ENCODE assay signal across 10 mouse cellular contexts in the genomic region with DNA sequence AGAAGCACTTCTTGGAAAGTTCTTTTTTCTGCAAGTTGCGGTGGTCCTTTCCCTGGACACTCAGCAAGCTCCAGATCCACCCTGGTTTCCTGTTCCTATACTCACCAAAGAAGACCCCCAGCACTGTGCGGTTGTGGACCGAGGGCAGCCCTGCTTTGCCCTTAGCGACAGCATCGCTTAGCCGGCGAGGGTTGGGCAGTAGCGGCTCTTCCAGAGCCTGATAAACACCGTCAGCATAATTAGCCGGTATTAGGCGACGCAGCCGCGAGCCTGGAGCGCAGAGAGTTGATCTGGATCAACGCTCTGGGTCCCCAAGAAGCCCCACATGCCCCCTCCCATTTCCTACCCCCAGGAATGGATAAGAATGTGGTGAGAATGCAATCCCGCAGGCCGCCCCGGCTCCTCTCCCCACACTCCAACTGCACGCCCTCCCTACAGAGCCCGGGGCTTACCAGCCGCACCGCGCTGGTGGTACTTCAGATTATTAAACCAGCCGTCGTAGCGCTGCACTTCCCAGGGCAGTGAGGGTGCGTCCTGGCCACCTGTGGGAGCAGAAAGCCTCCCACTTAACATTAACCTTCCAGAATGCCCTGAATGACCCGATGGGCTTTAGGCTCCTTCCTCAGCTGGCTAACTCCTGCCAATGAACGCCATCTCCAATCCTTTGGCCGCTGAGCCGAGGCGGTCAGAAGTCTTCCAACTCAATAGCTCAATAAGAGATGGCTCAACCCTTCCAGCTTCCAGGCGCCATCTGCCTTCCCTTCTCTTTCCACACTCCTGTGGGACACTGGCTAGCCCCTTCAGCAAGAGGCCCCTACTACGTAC. TPM values are rescaled to one million over a fixed set of nuclear protein-coding genes. Genes with fewer than 3 reads are reported as not detected.
DNase-seq lines count a peak whose midpoint lies in the region; ATAC-seq and TF ChIP-seq lines count a peak whose summit lies in the region.
"Had no signal": no experiment of that assay in that cellular context is flagged by ENCODE, and none has a peak within 500 bp of the region (broad histone marks: within the 10 kb centered on the region; RNA-seq: fewer than 3 reads in every experiment).

No protein-coding gene starts in this region.

- DNase-seq in heart, postnatal 0 days (ENCODE audit: low spot score) = no peak
- DNase-seq in heart, adult 11 months = no peak
- peak; percentile 47 for DNase-seq in limb, embryonic 11.5 days (ENCODE audit: low spot score)
- peak; percentile 46 for DNase-seq in retina, postnatal 7 days (ENCODE audit: low read depth, low spot score)
- no peak for DNase-seq in urinary bladder, adult 18-20 months (ENCODE audit: low spot score in 2 of 2)
- no peak for DNase-seq in right cerebral cortex, postnatal 4 days

- no peak overlapping the region for H3K27ac ChIP-seq in heart, postnatal 0 days (ENCODE audit: low read depth)
- H3K27ac ChIP-seq in embryonic facial prominence, embryonic 15.5 days (replicated peaks) = no peak overlapping the region
- no peak overlapping the region for H3K27ac ChIP-seq in limb, embryonic 11.5 days (replicated peaks; ENCODE audit: low read depth, low read length)

- no peak overlapping the region for H3K9ac ChIP-seq in heart, postnatal 0 days (replicated peaks; ENCODE audit: low read depth, low read length)
- H3K9ac ChIP-seq in embryonic facial prominence, embryonic 15.5 days = no peak overlapping the region
- no peak overlapping the region for H3K9ac ChIP-seq in limb, embryonic 11.5 days (ENCODE audit: low read length)

- no peaks in the 10 kb centered on the region for H3K9me3 ChIP-seq in heart, postnatal 0 days (replicated peaks; ENCODE audit: control insufficient read depth, low read length)
- no peaks in the 10 kb centered on the region for H3K9me3 ChIP-seq in embryonic facial prominence, embryonic 15.5 days (replicated peaks)
- H3K9me3 ChIP-seq in limb, embryonic 11.5 days (ENCODE audit: control insufficient read depth, low read length) = no peaks in the 10 kb centered on the region

- H3K36me3 ChIP-seq in heart, postnatal 0 days (replicated peaks; ENCODE audit: control insufficient read depth, insufficient read depth, low read length) = no peaks in the 10 kb centered on the region
- no peaks in the 10 kb centered on the region for H3K36me3 ChIP-seq in embryonic facial prominence, embryonic 15.5 days
- H3K36me3 ChIP-seq in limb, embryonic 11.5 days (ENCODE audit: control insufficient read depth, insufficient read depth, low read length) = no peaks in the 10 kb centered on the region

- peak overlapping the region; percentile 38; the same call in 1 of the 2 replicates for H3K4me3 ChIP-seq in heart, postnatal 0 days (ENCODE audit: low read depth, low read length)
- peak overlapping the region; percentile 16; the same call in 1 of the 2 replicates for H3K4me3 ChIP-seq in embryonic facial prominence, embryonic 15.5 days (replicated peaks)
- peak overlapping the region; percentile 5; the same call in 1 of the 2 replicates for H3K4me3 ChIP-seq in limb, embryonic 11.5 days (ENCODE audit: low read depth, low read length)

- WGBS in heart, postnatal 0 days = 2% methylated on average over 35 of the region's 35 CpGs
- 1% methylated on average over 35 of the region's 35 CpGs for WGBS in embryonic facial prominence, embryonic 15.5 days
- whole genome bisulfite sequencing in limb, embryonic 11.5 days = under 1% methylated on average over 35 of the region's 35 CpGs

- ATAC-seq in heart, postnatal 0 days (ENCODE audit: insufficient read depth, low read depth) = no peak
- ATAC-seq in embryonic facial prominence, embryonic 15.5 days (ENCODE audit: insufficient number of reproducible peaks, low FRiP score, low TSS enrichment, low read depth) = no peak
- no peak for ATAC-seq in limb, embryonic 11.5 days (ENCODE audit: insufficient number of reproducible peaks, low FRiP score, low TSS enrichment, low read depth)
- ATAC-seq in cerebellum, adult (ENCODE audit: insufficient number of reproducible peaks, low FRiP score, low TSS enrichment) = no peak

- H3K4me1 ChIP-seq in heart, postnatal 0 days (ENCODE audit: control insufficient read depth, insufficient read depth) = peaks cover 23% of the 10 kb centered on the region
- peaks cover 38% of the 10 kb centered on the region for H3K4me1 ChIP-seq in embryonic facial prominence, embryonic 15.5 days
- peaks cover 8% of the 10 kb centered on the region; the same call in 1 of the 2 replicates for H3K4me1 ChIP-seq in limb, embryonic 11.5 days (ENCODE audit: control insufficient read depth, insufficient read depth, low read length)

- no peak for TF ChIP-seq CTCF in heart, postnatal 0 days (IDR thresholded peaks at IDR 0.05; ENCODE audit: low read depth)

- peak overlapping the region; percentile 45 for H3K4me2 ChIP-seq in heart, postnatal 0 days (ENCODE audit: low read depth, low read length)
- H3K4me2 ChIP-seq in embryonic facial prominence, embryonic 15.5 days (replicated peaks) = peak overlapping the region; percentile 17
- no peak overlapping the region for H3K4me2 ChIP-seq in limb, embryonic 11.5 days (ENCODE audit: low read depth, severe bottlenecking)

- TF ChIP-seq EP300 in heart, postnatal 0 days (IDR thresholded peaks at IDR 0.05; ENCODE audit: low read depth) = no peak

- H3K27me3 ChIP-seq in heart, postnatal 0 days (ENCODE audit: control insufficient read depth, insufficient read depth, low read length) = peaks cover 81% of the 10 kb centered on the region
- peaks cover 85% of the 10 kb centered on the region for H3K27me3 ChIP-seq in embryonic facial prominence, embryonic 15.5 days
- H3K27me3 ChIP-seq in limb, embryonic 11.5 days (ENCODE audit: control insufficient read depth, insufficient read depth, low read length) = peaks cover 80% of the 10 kb centered on the region

RNA-seq across cellular contexts. Expression of a gene that starts 0.8 kb away (rescaled TPM):
- 0.04 and 3.7 TPM in 2 replicates for total RNA-seq in heart, postnatal 0 days (2014; rRNA removed; ENCODE audit: low replicate concordance)
- polyA plus RNA-seq in heart, postnatal 0 days (2015; fragmentation: Nextera tagmentation; extraction: Ambion mirVana) = 0.08 and 0.23 TPM in 2 replicates
- 0.05 and 0.11 TPM in 2 replicates for polyA plus RNA-seq in embryonic facial prominence, embryonic 15.5 days (2015; fragmentation: Nextera tagmentation; extraction: Ambion mirVana)
- not detected in 2 replicates for polyA plus RNA-seq in limb, embryonic 11.5 days (2014; fragmentation: Nextera tagmentation; extraction: Ambion mirVana)
- total RNA-seq: CH12.LX had no signal

RNA-seq across cellular contexts. Expression of a gene that starts 1.2 kb away (rescaled TPM):
- not detected in 2 replicates for total RNA-seq in heart, postnatal 0 days (2014; rRNA removed; ENCODE audit: low replicate concordance)
- polyA plus RNA-seq in heart, postnatal 0 days (2015; fragmentation: Nextera tagmentation; extraction: Ambion mirVana) = 0.10 and 0.19 TPM in 2 replicates
- 0.25 TPM in 1 of 2 replicates, not detected in the other for polyA plus RNA-seq in embryonic facial prominence, embryonic 15.5 days (2015; fragmentation: Nextera tagmentation; extraction: Ambion mirVana)
- not detected in 2 replicates for polyA plus RNA-seq in limb, embryonic 11.5 days (2014; fragmentation: Nextera tagmentation; extraction: Ambion mirVana)
- total RNA-seq: CH12.LX; left cerebral cortex, adult 8-10 months had no signal

RNA-seq across cellular contexts. Expression of a gene that starts 16.0 kb away (rescaled TPM):
- total RNA-seq in heart, postnatal 0 days (2014; rRNA removed; ENCODE audit: low replicate concordance) = not detected in 2 replicates
- not detected in 2 replicates for polyA plus RNA-seq in heart, postnatal 0 days (2015; fragmentation: Nextera tagmentation; extraction: Ambion mirVana)
- 6.6 and 7.6 TPM in 2 replicates for polyA plus RNA-seq in embryonic facial prominence, embryonic 15.5 days (2015; fragmentation: Nextera tagmentation; extraction: Ambion mirVana)
- 0.72 and 1.0 TPM in 2 replicates for polyA plus RNA-seq in limb, embryonic 11.5 days (2014; fragmentation: Nextera tagmentation; extraction: Ambion mirVana)
- total RNA-seq: CH12.LX had no signal

RNA-seq across cellular contexts. Expression of a gene that starts 18.0 kb away (rescaled TPM):
- total RNA-seq in heart, postnatal 0 days (2014; rRNA removed; ENCODE audit: low replicate concordance) = not detected in 2 replicates
- not detected in 2 replicates for polyA plus RNA-seq in heart, postnatal 0 days (2015; fragmentation: Nextera tagmentation; extraction: Ambion mirVana)
- 1.5 TPM in 2 replicates for polyA plus RNA-seq in embryonic facial prominence, embryonic 15.5 days (2015; fragmentation: Nextera tagmentation; extraction: Ambion mirVana)
- polyA plus RNA-seq in limb, embryonic 11.5 days (2014; fragmentation: Nextera tagmentation; extraction: Ambion mirVana) = 0.04 and 0.13 TPM in 2 replicates
- total RNA-seq: CH12.LX had no signal

Comparison
In these comparisons a context has a peak if more than half of its experiments do, and no peak if none do; other contexts are left out.
1. DNase-seq: peak in limb, embryonic 11.5 days (single experiment) and retina, postnatal 7 days (single experiment); none in heart, postnatal 0 days (single experiment), heart, adult 11 months (single experiment), urinary bladder, adult 18-20 months (0 of 2) and right cerebral cortex, postnatal 4 days (single experiment).
2. Peak in every context shown above with its lines, with median percentiles within 50 percentile points of each other: H3K4me3 ChIP-seq.